Mouse (Mus musculus): Measurements from ENCODE around the gene Gramd1a. TPM values are rescaled to one million over a fixed set of nuclear protein-coding genes. Genes with fewer than 3 reads are reported as not detected.

Gramd1a gene
- total RNA-seq, 2 experiments from 2014 or later: 36.5 to 59.3 TPM

- ATAC-seq (replicated peaks; ENCODE audit: poor library complexity, severe bottlenecking): no peak
Measured at GRCm38 (mm10) chr7:31124381-31124780, 31.3 kb downstream of the Gramd1a start.

- no peak for ATAC-seq (replicated peaks; ENCODE audit: poor library complexity, severe bottlenecking)
Measured at GRCm38 (mm10) chr7:31123697-31124096, 32.0 kb downstream of the Gramd1a start.

- no peak for ATAC-seq (replicated peaks; ENCODE audit: poor library complexity, severe bottlenecking)
Measured at GRCm38 (mm10) chr7:31122641-31123631, 32.8 kb downstream of the Gramd1a start.

GRCm38 (mm10) chr7:31119556-31119955 lies 36.1 kb downstream of the Gramd1a start:
- no peak for ATAC-seq (replicated peaks; ENCODE audit: poor library complexity, severe bottlenecking)

GRCm38 (mm10) chr7:31118486-31118885 lies 37.2 kb downstream of the Gramd1a start:
- no peak for ATAC-seq (replicated peaks; ENCODE audit: poor library complexity, severe bottlenecking)

GRCm38 (mm10) chr7:31117465-31117864 lies 38.2 kb downstream of the Gramd1a start:
- ATAC-seq (replicated peaks; ENCODE audit: poor library complexity, severe bottlenecking): no peak

GRCm38 (mm10) chr7:31116721-31117145 lies 39.0 kb downstream of the Gramd1a start:
- no peak for ATAC-seq (replicated peaks; ENCODE audit: poor library complexity, severe bottlenecking)

GRCm38 (mm10) chr7:31115587-31116043 lies 40.1 kb downstream of the Gramd1a start:
- ATAC-seq (replicated peaks; ENCODE audit: poor library complexity, severe bottlenecking): peak; percentile 61

- ATAC-seq (replicated peaks; ENCODE audit: poor library complexity, severe bottlenecking): no peak
Measured at GRCm38 (mm10) chr7:31115182-31115581, 40.5 kb downstream of the Gramd1a start, which contains the start of gene Hpn. Hpn (minus strand) TSS chr7:31115290.

- no peak for ATAC-seq (replicated peaks; ENCODE audit: poor library complexity, severe bottlenecking)
Measured at GRCm38 (mm10) chr7:31114646-31115045, 41.0 kb downstream of the Gramd1a start.

- no peak for ATAC-seq (replicated peaks; ENCODE audit: poor library complexity, severe bottlenecking)
Measured at GRCm38 (mm10) chr7:31113800-31114199, 41.9 kb downstream of the Gramd1a start.

- ATAC-seq (replicated peaks; ENCODE audit: poor library complexity, severe bottlenecking): no peak
Measured at GRCm38 (mm10) chr7:31112036-31112435, 43.7 kb downstream of the Gramd1a start.

- ATAC-seq (replicated peaks; ENCODE audit: poor library complexity, severe bottlenecking): peak; percentile 50
Measured at GRCm38 (mm10) chr7:31110861-31111385, 44.8 kb downstream of the Gramd1a start.

GRCm38 (mm10) chr7:31109796-31110195 lies 45.9 kb downstream of the Gramd1a start:
- no peak for ATAC-seq (replicated peaks; ENCODE audit: poor library complexity, severe bottlenecking)

GRCm38 (mm10) chr7:31109091-31109490 lies 46.6 kb downstream of the Gramd1a start:
- ATAC-seq (replicated peaks; ENCODE audit: poor library complexity, severe bottlenecking): no peak

- ATAC-seq (replicated peaks; ENCODE audit: poor library complexity, severe bottlenecking): no peak
Measured at GRCm38 (mm10) chr7:31107781-31108180, 47.9 kb downstream of the Gramd1a start.

GRCm38 (mm10) chr7:31106166-31106565 lies 49.5 kb downstream of the Gramd1a start:
- no peak for ATAC-seq (replicated peaks; ENCODE audit: poor library complexity, severe bottlenecking)

GRCm38 (mm10) chr7:31105061-31105768 lies 50.5 kb downstream of the Gramd1a start:
- peak; percentile 81 for ATAC-seq (replicated peaks; ENCODE audit: poor library complexity, severe bottlenecking)

- peak; percentile 17; the same call in 1 of the 2 replicates for ATAC-seq (replicated peaks; ENCODE audit: poor library complexity, severe bottlenecking)
Measured at GRCm38 (mm10) chr7:31100786-31101185, 54.9 kb downstream of the Gramd1a start.

- no peak for ATAC-seq (replicated peaks; ENCODE audit: poor library complexity, severe bottlenecking)
Measured at GRCm38 (mm10) chr7:31099612-31099982, 56.1 kb downstream of the Gramd1a start.
